Mouse (Mus musculus): ENCODE measurements at regions not wholly inside any gene's neighbourhood (a gene's known extent, or its start where the extent isn't known, plus 50 kb on each side); places are given as distances from the start of the nearest gene placed in this dataset.

- TF ChIP-seq POLR2A (IDR thresholded peaks at IDR 0.05; ENCODE audit: borderline replicate concordance, extremely low read depth, insufficient read depth, insufficient read length, poor library complexity, severe bottlenecking), result no peak
- TF ChIP-seq CTCF (IDR thresholded peaks at IDR 0.05; ENCODE audit: borderline replicate concordance, extremely low read depth, insufficient read depth, insufficient read length), result no peak
Measured at GRCm38 (mm10) chr3:101670561-101671001, 66.1 kb upstream of the Atp1a1 start.

All from brain, embryonic 14.5 days (tissue).